Mouse (Mus musculus): ENCODE data around the gene Rmdn2.

GRCm38 (mm10) chr17:79622574-79622973, 10.9 kb downstream of the Rmdn2 start:
- TF ChIP-seq CTCF (IDR thresholded peaks at IDR 0.05; ENCODE audit: extremely low read depth, insufficient read depth, low read length) = no peak
- no peak for TF ChIP-seq POLR2A (IDR thresholded peaks at IDR 0.05; ENCODE audit: extremely low read depth, insufficient read depth, low read length)

Measured in cortical plate, adult 2 months (tissue).